Mouse (Mus musculus): ENCODE results near the gene Fnip2.

GRCm38 (mm10) chr3:79469440-79469839 lies 98.2 kb downstream of the Fnip2 start:
- TF ChIP-seq CTCF (IDR thresholded peaks at IDR 0.05; ENCODE audit: low read depth, low read length) (no peak), POLR2A (IDR thresholded peaks at IDR 0.05; ENCODE audit: insufficient read depth, low read length) (no peak)
